Mouse (Mus musculus): ENCODE results near the gene Setd3.
A peak's percentile ranks its signal among the peaks of the same experiment; 100 is the strongest.

Gene Setd3

GRCm38 (mm10) chr12:108179246-108179320 is at the start of gene Setd3:
Setd3 (minus strand) TSS chr12:108179314.
- no peak for DNase-seq

DNA sequence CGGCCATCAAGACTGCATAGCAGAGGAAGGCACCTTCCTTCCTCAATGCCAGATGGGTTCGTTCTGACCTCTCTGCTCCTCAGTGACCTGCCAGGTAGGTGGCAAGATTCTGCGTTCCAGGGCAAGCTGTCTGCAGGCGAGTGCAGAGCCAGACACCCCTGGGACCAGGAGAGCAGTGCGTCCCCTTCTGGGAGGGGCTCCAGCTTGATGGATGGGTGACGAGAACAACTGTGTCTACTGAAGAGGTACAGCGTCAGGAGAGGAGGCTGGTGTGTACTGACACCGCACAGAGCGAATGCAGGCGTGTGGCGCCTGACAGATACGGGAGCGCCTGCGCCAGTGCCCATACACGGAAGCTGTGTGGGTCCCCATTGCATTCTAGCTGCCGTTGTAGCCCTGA is 48.4 kb upstream of the Setd3 start:
- DNase-seq = no peak

DNA sequence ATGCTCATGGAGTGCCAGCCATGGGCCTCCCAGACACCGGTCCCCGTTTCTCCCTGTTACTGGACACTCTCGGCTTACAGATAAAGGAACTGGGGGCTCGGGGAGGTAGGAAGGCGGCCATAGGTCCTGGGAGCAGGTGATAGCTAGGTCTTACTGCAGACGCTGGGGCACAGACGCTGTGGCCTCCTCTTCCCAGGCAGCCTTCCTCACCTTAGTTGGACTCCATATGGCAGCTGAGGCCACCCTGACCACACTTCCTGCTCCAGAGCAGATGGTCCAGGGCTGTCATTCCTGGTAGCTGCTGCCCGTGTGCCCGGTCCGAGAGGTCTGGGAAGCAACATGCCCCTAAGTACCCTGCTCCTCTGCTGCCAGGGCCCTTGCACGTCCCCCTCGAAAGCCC is 47.8 kb upstream of the Setd3 start:
- DNase-seq = peak; percentile 83 to 84

- DNase-seq = peak in 1 of 2 experiments; percentile 65
Observed at GRCm38 (mm10) chr12:108226216-108226615, 47.1 kb upstream of the Setd3 start.

DNA sequence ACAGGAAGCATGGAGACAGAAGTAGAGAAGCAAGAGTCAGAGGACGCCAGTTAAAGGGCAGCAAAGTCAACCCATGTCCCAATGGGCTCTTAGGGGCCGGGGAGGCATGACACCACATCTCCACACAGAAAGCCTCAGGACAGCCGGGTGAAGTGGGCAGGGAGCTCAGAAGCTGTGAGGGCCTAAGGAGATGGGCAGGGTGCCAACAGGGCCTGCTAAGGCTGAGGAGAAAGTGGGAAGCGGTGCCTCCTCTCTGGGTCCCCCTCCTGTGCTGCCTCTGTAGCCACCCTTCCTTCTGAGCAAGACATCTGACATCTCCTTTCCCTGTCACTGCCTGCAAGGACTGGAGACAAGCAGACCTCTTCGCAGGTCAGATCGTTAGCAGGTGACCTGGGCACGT is 46.7 kb upstream of the Setd3 start:
- DNase-seq = peak; percentile 67 to 75

DNA sequence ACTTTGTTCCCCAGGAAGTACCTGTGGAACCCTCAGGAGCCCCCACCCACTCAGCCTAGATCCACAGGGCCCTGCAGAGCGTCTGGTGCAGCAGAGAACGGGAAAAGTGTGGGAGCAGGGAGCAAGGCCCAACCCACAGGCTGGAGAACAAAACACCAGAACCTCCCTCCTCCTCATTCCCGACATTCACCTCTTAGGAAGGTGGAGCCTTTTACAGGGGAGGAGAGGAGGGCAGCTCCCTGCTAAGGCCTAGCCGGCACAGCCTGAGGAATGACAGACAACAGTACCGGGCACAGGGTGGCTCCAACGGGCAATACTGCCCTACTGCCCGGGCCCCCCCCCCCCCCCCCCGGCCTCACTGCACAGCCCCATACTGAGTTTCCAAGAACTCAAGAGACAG is 44.2 kb upstream of the Setd3 start:
- no peak for DNase-seq

- DNase-seq = no peak
Observed at GRCm38 (mm10) chr12:108221712-108222111, 42.6 kb upstream of the Setd3 start.

DNA sequence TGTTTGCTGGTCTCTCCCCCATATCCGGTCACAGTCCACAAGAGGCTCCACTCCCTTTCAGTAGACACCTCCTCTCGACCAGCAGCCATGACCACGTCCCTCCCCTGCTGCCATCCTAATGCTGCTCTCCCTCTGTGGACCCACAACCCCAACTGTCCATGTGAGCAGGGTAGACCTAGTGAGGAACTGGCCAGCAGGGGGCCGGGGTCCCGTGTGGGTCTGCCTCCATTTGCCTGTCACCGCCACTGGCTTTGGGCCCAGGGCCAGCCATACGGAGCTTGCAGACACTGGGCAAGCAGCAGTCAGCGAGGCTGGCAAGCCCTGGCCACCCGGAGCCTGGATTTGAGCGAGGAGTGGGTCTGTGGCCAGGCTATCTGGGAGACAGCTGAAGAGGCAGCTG is 42.1 kb upstream of the Setd3 start:
- peak in 1 of 2 experiments; percentile 72 for DNase-seq

- DNase-seq = peak in 1 of 2 experiments; percentile 53
Observed at GRCm38 (mm10) chr12:108220621-108221020, 41.5 kb upstream of the Setd3 start.

- no peak for DNase-seq
Observed at GRCm38 (mm10) chr12:108219825-108220616, 40.9 kb upstream of the Setd3 start.

- DNase-seq = no peak
Observed at GRCm38 (mm10) chr12:108219163-108219562, 40.0 kb upstream of the Setd3 start.

- DNase-seq = peak; percentile 79 to 86
Observed at GRCm38 (mm10) chr12:108217572-108217971, 38.5 kb upstream of the Setd3 start.

DNA sequence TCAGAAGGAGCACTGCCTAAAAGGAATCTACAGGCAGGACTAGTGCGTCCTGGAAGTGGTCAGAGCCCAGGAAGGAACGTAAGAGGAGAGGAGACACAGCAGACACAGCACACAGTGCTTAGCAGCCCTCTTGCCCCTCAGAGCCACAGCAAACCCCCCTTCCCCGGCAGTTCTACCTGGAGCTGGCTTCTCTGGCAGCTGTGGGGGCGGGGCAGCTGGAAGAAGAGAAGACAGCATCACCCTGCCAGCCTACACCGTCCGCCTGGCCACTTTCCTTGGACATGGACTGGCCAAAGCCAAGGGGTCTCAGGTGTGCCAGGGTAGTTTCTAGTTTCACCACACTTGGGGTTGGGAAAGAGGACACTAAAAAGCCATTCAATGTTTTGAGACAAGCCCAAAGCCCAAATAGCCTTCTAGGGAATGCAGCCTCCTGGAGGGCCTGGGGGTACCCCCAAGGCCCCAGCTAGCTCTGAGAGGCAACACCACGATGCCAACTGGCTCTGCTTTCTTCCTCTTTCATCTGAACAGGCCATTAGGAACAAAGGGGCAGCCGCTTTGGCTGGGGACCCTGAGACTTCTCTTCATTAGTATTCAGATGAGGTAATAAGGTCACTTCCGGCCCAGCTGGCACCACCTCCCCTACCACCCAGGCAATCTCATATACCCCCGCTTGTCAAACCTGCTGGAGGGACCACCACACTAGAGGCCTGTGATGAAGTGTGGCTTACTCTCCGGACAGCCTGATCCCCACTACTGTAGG is 37.7 kb upstream of the Setd3 start:
- peak; percentile 30 to 59 for DNase-seq

DNA sequence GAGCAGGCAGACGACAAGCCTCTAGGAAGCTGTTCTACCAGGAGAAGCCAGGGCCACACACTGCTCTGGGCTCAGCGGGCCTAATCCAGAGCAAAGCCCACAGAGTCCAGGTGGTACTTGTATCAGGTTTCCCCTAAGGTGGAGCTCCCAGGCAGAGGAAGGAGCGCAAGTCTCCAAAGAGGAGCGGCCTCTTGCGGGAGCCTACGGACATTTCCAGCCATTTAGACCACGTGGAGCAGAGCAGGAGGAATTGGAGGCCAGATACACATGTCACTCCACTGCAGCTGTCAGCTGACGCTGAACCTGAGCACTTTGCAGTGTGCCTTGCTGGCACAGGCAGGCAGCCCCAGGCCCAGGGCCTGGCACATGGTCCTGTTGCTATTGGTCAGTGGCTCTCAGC is 36.0 kb upstream of the Setd3 start:
- peak in 1 of 2 experiments; percentile 18 for DNase-seq

DNA sequence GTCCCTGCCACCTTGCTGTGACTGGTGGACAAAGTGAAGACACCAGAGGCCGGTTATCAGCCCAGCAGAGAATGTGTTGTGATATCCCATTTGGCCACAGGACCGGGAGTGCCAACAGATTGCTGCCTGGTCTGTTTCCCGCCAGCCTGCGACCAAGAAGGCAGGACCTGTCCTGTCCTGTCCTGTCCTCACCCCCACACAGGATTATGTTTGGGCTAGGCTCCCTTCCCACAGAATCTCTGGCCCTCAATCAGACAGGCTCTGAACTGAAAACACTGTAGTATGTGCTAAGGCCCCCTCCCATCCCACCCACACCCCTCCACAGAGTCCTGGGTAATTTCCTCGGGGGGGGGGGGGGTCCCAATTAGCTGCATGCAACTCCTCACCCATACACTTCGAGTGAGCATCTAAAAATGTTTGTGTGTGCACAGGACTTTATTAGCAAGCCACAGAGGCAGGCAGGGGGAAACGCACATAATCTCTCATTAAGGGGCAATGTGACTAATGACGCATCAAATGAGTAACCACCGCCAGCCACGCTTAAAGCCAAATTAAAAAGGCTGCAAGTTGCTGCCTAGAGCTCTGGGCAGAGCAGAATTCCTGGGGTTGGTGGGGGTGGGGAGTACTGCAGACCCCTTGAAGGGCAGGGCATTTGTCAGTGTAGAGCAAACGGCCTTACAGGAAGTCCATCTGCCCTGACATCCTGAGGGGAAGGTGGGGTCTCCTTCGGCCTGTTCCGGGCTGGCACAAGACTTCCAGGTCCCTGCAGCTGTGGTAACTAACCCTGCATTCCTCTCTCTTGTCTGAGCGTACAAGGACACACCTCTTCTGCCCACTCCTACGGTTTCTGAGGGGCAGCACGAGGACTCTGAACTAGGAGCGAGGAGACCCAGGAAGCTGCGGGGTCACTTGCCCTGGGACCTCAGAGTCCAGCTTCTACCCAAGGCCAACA is 34.3 kb upstream of the Setd3 start:
- DNase-seq = peak; percentile 27 to 44

DNA sequence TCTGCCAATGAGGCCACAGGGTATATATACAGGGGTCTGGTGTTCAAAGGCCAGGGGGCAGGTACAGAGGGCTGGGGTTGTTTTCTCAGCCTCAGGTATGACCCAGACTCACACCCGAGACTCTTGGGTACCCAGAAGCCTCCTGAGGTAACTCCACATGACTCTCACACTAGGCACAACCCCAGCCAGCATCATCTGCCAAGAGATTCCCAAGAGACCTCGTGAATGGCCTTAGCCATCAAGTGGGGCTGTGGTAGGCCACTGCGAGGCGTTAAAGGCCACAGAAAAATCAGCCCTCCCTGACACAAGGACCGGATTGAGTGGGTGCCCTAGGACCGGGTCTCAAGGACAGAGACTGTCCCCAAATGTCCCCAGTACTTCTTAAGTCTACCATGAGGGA is 33.4 kb upstream of the Setd3 start:
- peak in 1 of 2 experiments; percentile 9 for DNase-seq

DNA sequence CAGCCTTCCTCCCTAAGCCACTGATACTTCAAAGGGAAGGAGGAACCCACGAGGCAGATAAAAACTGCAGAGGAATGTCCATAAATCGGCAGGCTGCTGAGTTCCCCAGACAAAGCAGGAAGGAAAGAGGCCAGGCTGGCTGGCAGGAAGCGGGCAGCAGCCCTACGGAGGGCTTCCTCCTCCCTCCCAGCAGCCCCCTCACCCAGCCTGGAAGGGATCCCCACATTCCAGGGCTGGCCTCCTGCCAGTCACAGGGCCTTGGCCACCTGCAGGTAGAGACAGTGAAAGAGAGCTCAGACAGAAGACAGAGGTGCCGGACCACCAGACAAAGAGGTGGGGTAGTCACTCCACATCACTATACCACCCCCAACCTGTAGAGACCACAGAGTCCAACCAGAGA is 33.0 kb upstream of the Setd3 start:
- DNase-seq = peak; percentile 23 to 58

DNA sequence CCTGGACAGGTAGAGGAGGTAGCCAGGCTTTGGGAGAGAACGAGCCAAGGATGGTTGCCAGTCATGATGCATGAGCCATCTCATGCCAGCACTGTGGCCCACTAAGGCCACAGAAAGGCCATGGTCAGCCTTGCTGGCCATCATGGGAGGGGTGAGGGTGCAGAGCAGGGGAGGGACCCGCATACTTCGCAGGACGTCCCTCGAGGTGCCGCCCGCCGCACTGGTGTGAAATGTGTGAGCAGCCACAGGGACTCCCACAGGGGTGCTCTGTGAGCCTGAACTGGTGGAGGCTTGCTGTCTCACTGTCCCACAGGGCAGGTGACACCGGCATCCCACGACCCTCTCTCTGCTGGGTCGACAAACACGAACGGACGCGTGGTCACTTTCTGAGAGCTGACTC is 31.5 kb upstream of the Setd3 start:
- peak; percentile 25 to 42 for DNase-seq

GRCm38 (mm10) chr12:108208726-108209438 is 29.8 kb upstream of the Setd3 start:
- peak; percentile 86 to 90 for DNase-seq

GRCm38 (mm10) chr12:108208216-108208615 is 29.1 kb upstream of the Setd3 start:
- peak; percentile 15 to 40 for DNase-seq

DNA sequence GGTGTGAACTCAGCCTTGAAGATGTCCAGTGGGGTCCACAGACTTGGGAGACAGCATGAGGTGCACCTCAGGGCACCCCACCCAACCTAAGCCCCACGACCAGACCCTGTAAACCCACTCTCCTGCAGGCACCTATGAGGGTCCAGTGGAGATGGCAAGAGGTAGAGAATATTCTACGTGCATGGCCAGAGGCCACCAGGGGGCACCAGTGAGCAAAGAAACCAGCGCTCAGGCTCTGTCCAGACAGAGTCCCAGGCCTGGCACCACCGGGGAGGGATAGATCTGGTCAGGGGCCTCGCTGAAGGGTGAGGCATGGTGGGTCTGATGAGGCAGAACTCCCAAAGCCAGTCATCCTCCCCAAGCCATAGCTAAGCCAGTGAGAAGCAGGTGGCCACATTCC is 27.5 kb upstream of the Setd3 start:
- peak; percentile 88 to 93 for DNase-seq

DNA sequence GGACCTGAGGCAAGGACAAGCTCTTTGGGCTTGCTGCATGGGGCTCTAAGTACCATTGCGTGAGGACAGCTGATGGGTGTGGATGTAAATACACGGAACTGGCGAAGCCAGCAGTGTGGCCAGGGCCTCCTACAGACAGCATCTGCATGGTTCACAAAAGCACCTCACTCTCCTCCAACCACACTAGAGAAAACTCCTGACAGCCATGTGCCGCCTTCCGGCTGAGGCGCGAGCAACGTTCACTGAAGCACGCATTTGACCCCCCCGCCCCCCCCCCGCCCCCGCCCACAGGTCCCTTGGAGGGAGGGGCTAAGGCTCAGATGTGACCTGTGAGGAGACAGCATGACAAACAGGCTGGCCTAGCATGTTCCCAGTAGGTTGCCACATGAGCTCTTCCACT is 25.9 kb upstream of the Setd3 start:
- no peak for DNase-seq

DNA sequence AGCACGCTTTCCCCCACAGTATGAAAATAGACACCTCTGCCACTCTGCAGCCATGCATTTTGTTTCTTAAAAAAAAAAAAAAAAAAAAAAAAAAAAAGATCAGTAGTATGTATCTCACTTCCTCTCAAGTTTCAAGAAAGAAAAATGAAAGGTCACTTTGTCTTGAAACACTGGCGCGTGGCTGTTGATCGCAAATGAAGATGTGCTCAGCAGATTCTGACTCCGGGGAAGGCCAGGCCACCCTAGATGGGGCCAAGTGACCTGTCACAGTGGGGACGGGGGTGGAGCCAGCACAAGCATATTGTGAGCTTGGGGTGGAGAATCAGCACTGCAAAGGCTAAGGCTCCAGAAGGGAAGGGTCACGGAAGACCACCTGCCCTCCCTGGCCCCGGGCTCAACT is 24.8 kb upstream of the Setd3 start:
- peak in 1 of 2 experiments; percentile 13 for DNase-seq
